Mouse (Mus musculus) adipocyte (in vitro differentiated cells): Measurements from ENCODE around the gene Ttc9c.
A peak's percentile ranks its signal among the peaks of the same experiment; 100 is the strongest.

Source experiments
- DNase-seq: peaks from one replicate; pipeline ENCODE4 v3.0.0-alpha.2; 2016; ENCODE audit warnings: low spot score

Gene Ttc9c

DNA sequence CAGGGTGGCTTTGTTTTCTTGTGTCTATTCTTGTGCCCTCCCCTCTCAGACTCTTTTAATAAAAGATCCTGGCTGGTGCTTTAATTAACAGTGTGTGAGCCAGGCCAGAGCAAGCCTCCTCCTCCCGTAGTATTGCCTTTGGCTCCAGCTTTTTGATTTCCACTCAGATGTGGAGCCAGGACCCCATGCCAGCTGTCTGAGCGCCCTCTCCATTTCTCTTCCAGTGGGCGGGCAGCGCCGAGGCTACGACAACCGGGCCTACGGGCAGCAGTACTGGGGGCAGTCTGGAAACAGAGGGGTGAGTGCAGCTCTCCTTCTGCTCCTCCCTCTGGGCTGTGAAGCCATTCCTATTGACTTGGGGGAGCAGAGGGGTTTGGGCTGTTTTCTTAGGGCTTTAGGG, 11.5 kb upstream of the Ttc9c start:
- no peak for DNase-seq

- no peak for DNase-seq
Measured at GRCm38 (mm10) chr19:8829660-8830059, 10.5 kb upstream of the Ttc9c start, which contains the start of gene AC129217.1. TSS of gene AC129217.1 (plus strand) at chr19:8829773.

DNA sequence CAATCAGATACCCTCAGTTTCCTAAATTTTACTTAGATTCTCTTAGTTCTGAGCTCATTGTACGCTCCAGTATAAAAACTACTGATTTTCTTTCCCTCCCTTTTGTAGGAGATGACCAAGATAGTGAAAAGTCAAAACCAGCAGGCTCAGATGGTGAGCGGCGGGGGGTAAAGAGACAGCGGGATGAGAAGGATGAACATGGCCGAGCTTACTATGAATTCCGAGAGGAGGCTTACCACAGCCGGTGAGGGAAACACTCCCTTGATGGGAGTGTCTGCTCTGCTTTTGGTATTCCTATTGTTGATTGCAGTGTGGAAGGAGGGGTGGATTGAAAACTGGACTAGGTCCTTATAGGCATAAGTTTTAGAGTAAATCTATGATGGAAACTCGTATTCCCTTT, 3.6 kb upstream of the Ttc9c start:
- DNase-seq: no peak

DNA sequence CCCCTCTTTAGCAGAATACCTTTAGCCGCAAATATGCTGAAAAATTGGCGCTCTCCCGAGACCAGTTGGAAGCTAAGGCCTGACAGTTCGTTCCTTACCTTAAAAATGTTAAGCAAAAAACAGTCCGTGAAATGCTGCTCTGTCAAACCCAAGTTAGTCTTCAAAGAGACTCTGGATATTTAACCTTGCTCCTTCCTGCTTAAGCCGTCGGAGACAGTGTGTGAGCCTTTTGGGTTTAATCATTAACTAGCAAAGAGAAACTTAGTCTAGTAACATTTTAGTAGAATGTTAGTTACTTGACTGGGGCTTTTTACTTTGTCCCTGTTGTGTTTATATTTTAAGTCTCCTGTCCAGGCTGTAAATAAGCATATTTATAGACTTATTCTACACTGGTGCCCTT, 2.0 kb upstream of the Ttc9c start:
- no peak for DNase-seq

- no peak for DNase-seq
Measured at GRCm38 (mm10) chr19:8820424-8820956, 1.4 kb upstream of the Ttc9c start.

- DNase-seq: peak; percentile 100
Measured at GRCm38 (mm10) chr19:8819596-8820423, 677 bp upstream of the Ttc9c start, which contains the start of gene Hnrnpul2. TSS of gene Hnrnpul2 (plus strand) at chr19:8820010.

- DNase-seq: no peak
Measured at GRCm38 (mm10) chr19:8818301-8818798, 783 bp downstream of the Ttc9c start.

GRCm38 (mm10) chr19:8817001-8817400, 2.1 kb downstream of the Ttc9c start:
- DNase-seq: no peak

DNA sequence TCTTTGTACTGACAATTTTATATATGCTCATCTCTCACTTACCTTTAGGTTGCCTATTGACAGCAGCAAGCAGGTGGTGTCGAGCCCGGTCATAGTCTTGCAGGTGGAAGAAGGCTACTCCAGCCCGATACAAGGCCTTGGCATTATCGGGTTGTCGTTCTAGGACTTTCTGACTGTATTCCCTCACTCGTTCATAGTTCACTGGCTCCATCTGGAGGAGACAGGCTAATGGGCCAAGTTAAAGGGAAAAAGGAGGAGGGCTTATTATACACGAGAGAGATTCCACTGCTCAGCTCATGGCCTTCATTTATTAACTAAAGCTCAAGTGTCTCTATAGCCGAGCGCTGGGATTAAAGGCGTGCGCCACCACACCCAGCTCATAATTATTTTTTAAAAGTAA, 3.3 kb downstream of the Ttc9c start:
- DNase-seq: peak; percentile 55

DNA sequence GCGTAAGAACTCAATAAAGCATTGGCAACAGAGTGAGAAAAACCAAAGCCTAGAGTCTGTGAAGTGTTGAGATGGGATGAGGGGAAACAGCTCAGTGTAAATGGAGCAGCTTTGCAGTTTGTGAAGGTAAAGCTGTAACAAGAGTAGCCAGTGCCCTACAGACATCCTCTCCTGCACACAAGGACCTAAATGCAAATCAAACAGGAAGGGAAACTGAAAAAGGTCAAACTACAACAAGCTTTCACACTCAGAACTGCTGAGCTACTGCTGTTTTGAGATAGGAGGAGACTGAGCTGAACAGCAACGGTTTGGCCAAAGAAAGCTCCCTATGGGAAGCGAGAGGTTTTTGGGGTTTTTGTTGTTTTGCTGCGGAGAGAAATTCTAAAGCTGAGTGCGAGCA, 12.3 kb downstream of the Ttc9c start:
- no peak for DNase-seq

DNA sequence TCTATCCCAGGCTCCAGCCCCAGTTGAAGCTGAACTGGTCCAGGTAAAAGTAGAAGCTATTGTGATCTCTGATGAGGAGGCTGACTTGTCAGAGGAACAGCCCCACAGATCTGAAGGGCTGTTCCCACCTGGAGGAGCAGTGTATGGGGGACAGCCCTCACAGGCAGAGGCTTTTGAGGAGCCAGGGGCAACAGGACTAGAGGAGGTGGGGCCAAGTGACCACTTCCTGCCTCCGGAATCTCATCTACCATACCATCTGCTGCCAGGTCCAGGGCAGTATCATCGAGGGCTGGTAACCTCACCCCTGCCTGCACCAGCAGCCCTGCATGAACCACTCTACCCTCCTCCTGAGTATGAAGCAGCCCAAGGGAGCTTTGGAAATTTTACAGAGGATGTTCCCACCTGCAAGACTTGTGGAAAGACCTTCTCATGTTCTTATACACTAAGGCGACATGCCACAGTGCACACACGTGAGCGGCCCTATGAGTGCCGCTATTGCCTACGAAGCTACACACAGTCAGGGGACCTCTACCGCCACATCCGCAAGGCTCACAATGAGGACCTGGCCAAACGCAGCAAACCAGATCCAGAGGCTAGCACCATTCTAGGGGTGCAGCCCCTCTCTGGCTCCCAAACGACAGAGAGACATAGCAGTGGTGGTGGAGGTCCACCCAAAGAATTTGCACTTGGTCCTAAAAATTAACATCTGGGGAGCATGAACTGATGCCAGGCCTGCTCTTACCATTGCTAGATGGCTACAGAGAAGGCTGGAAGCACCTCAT, 15.1 kb downstream of the Ttc9c start:
- no peak for DNase-seq

GRCm38 (mm10) chr19:8803204-8803780, 15.8 kb downstream of the Ttc9c start:
- DNase-seq: no peak

- peak; percentile 100 for DNase-seq
Measured at GRCm38 (mm10) chr19:8802130-8802821, 16.9 kb downstream of the Ttc9c start, which contains the start of gene Zbtb3. TSS of gene Zbtb3 (plus strand) at chr19:8802555.

GRCm38 (mm10) chr19:8798947-8799315, 20.2 kb downstream of the Ttc9c start:
- DNase-seq: peak; percentile 31

DNA sequence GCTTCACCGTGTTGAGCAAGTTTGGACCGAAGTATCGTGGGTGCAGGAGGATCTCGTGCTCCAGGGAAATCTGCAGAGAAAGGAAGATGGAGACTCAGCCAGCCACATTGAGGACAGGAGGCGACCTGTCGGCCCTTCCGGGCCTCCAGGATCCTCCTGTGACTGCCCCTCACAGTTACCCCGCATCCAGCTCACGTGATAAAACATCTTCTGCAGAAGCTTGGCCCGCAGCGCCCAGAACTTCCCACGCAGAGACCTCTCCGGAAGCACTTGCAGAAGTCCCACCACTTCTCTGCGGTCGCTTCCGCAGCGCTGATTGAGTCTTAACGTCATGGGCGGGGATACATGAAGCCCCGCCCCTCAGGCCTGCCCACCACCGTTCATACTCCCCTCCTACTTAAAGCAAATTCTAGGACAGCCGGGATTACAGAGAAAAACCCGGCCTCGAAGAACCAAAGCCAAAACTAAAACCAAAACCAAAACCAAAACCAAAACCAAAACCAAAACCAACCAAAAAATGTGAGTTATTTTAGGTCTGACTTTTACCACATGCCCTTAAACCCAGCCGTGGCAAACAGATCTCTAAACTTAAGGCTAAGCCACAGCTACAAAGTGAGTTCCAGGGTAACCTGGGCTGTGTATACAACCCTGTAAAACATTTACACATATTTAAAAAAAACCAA, 20.7 kb downstream of the Ttc9c start, which contains the start of gene Polr2g:
TSS of gene Polr2g (minus strand) at position 314 of the 683 bp plus-strand sequence.
- peak; percentile 97 for DNase-seq

GRCm38 (mm10) chr19:8790171-8790570, 29.0 kb downstream of the Ttc9c start:
- DNase-seq: no peak

DNA sequence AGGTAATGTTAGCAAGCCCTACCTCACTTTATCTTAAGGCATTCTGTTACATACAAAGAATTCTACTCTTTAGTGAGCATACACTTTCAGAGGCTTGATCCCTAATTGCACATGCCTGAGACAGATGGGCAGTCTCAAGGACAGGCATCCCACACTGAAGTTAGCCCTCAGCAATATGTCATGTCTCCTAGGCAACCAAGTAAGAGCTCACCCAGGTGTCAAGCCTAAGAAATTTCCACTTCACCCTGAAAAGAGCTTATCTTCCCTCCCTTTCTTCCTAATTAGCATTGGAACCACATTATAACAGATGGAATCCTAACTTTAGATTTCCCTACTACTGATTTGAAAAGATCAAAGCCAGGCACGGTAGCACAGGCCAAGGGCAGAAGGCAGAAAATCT, 30.0 kb downstream of the Ttc9c start:
- no peak for DNase-seq

- DNase-seq: no peak
Measured at GRCm38 (mm10) chr19:8788521-8788920, 30.6 kb downstream of the Ttc9c start.

GRCm38 (mm10) chr19:8786008-8786781, 32.9 kb downstream of the Ttc9c start, which contains the start of gene Taf6l:
TSS of gene Taf6l (minus strand) at chr19:8786417.
- peak; percentile 97 for DNase-seq

- DNase-seq: no peak
Measured at GRCm38 (mm10) chr19:8774951-8775421, 44.1 kb downstream of the Ttc9c start.
